Mouse (Mus musculus): ENCODE measurements around the gene Ndrg2.

GRCm38 (mm10) chr14:51886051-51886450 lies 27.9 kb downstream of the Ndrg2 start:
- TF ChIP-seq CTCF (IDR thresholded peaks at IDR 0.05; ENCODE audit: low read depth), result no peak
- TF ChIP-seq EP300 (IDR thresholded peaks at IDR 0.05; ENCODE audit: low read depth), result no peak

Measured in liver, embryonic 14.5 days (tissue).